Mouse (Mus musculus) neural tube, embryonic 15.5 days (tissue): ENCODE measurements around the gene Galnt2. TPM values are rescaled to one million over a fixed set of nuclear protein-coding genes. Genes with fewer than 3 reads are reported as not detected.

ENCODE experiments used
- ATAC-seq: fragments of 200-750 bp; cut with Nextera tagmentation; 2 replicates; pipeline ENCODE4 v1.8.0; 2017; ENCODE audit warnings: mild to moderate bottlenecking, moderate TSS enrichment, moderate library complexity; ENCODE audit not compliant: low FRiP score
- H3K27ac ChIP-seq: fragments of 300-500 bp; sonication (generic); replicated peaks from 2 replicates; pipeline ENCODE4 v1.5.1; 2015; ENCODE audit warnings: mild to moderate bottlenecking, inconsistent platforms
- H3K27me3 ChIP-seq: fragments of 300-500 bp; sonication (generic); replicated peaks from 2 replicates; pipeline ENCODE4 v1.6.1; 2015; ENCODE audit warnings: inconsistent platforms
- H3K36me3 ChIP-seq: fragments of 300-500 bp; sonication (generic); 2 replicates; pipeline ENCODE4 v1.6.1; 2015; ENCODE audit warnings: inconsistent platforms
- H3K4me1 ChIP-seq: fragments of 300-500 bp; sonication (generic); 2 replicates; pipeline ENCODE4 v1.6.1; 2015; ENCODE audit warnings: inconsistent platforms
- H3K4me2 ChIP-seq: fragments of 300-500 bp; sonication (generic); 2 replicates; pipeline ENCODE4 v1.6.1; 2015; ENCODE audit warnings: inconsistent platforms, mild to moderate bottlenecking, moderate library complexity
- H3K4me3 ChIP-seq: fragments of 300-500 bp; sonication (generic); replicated peaks from 2 replicates; pipeline ENCODE4 v1.5.1; 2015; ENCODE audit warnings: mild to moderate bottlenecking, inconsistent platforms
- H3K9ac ChIP-seq: fragments of 300-500 bp; sonication (generic); replicated peaks from 2 replicates; pipeline ENCODE4 v1.6.1; 2015; ENCODE audit warnings: mild to moderate bottlenecking, inconsistent platforms
- H3K9me3 ChIP-seq: fragments of 300-500 bp; sonication (generic); replicated peaks from 2 replicates; pipeline ENCODE4 v1.6.1; 2016; ENCODE audit warnings: inconsistent platforms
- WGBS: fragments of 180-500 bp; shearing (Covaris S2); methylation state at CpG from one replicate; pipeline ENCODE4 v1.1.7; 2015; ENCODE audit warnings: mixed read lengths; 5-methylcytosine and 5-hydroxymethylcytosine counted together
- polyA plus RNA-seq: library from polyadenylated mRNA; unstranded; fragments of >200 nt; fragmentation: Nextera tagmentation; extraction: Ambion mirVana; gene quantifications from 2 replicates; pipeline ENCODE4 v1.2.1, GENCODE M21; 2015

The Galnt2 gene
- polyA plus RNA-seq, 1 experiment from 2014 or later = 62.7 TPM

DNA sequence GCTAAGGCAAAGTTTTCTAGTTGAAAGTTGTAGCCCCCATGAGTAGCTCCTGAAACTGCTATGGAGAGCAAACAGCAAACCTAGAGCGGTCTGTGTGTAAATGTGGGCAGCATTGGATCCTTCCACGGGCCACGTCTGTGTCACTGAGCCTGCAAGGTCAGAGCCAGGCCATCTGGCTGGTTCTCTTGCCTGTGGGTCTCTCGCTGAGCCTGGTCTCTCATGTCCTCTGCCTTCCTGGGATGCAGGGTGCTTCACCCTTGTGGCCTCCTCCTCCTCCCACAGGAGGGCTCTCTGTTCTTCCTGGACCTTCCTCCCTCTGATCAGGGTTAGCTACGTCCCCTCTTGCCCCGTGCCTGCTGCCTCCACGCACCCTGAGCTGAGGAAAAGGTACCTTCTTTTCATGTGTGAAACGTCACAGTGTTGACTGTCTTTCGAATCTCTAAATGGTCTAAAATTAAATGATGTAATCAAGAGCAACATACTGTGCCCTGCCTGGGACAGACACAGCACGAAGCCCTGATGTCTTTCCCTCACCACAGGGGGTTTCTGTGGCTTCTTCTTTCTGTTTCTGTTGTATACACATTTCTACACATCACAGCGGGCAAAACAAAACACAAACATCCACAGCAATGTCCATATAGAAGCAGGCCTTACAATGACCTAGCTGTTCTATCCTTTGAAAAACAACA, 52.6 kb downstream of the Galnt2 start:
- H3K9ac ChIP-seq = peak overlapping the region; percentile 15
- H3K4me1 ChIP-seq = peaks cover 66% of the 10 kb centered on the region
- no peaks in the 10 kb centered on the region for H3K36me3 ChIP-seq
- ATAC-seq = no peak
- peak overlapping the region; percentile 79 for H3K27ac ChIP-seq
- H3K4me3 ChIP-seq = no peak overlapping the region
- H3K4me2 ChIP-seq = no peak overlapping the region
- H3K9me3 ChIP-seq = no peaks in the 10 kb centered on the region
- H3K27me3 ChIP-seq = no peaks in the 10 kb centered on the region
- WGBS = 14% methylated on average over 11 of the region's 11 CpGs

DNA sequence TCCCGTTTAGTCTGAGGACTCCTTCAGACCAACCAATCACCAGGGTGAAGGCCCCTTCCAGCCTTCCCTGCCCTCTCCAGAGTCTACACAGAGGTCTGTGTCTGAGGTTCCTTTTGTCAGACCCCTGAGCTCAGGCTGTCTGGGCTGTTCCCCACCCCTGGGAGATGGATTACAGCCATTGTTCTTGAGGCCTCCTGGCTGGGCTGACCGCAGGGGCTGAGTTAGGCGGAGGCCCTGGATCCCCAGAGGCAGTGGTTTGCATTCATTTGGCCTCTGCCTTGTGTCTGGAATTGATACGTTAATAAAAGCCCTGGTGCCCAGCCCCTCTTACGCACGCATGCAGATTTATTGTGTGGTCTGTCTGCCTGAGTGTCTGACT, 53.1 kb downstream of the Galnt2 start:
- peak overlapping the region; percentile 79 for H3K27ac ChIP-seq
- no peak overlapping the region for H3K4me3 ChIP-seq
- 7% methylated on average over 6 of the region's 6 CpGs for WGBS
- no peaks in the 10 kb centered on the region for H3K27me3 ChIP-seq
- H3K4me1 ChIP-seq = peaks cover 68% of the 10 kb centered on the region
- H3K9ac ChIP-seq = peak overlapping the region; percentile 15; the same call in 1 of the 2 replicates
- ATAC-seq = peak; percentile 37; the same call in 1 of the 2 replicates
- no peaks in the 10 kb centered on the region for H3K9me3 ChIP-seq
- H3K36me3 ChIP-seq = no peaks in the 10 kb centered on the region
- no peak overlapping the region for H3K4me2 ChIP-seq

DNA sequence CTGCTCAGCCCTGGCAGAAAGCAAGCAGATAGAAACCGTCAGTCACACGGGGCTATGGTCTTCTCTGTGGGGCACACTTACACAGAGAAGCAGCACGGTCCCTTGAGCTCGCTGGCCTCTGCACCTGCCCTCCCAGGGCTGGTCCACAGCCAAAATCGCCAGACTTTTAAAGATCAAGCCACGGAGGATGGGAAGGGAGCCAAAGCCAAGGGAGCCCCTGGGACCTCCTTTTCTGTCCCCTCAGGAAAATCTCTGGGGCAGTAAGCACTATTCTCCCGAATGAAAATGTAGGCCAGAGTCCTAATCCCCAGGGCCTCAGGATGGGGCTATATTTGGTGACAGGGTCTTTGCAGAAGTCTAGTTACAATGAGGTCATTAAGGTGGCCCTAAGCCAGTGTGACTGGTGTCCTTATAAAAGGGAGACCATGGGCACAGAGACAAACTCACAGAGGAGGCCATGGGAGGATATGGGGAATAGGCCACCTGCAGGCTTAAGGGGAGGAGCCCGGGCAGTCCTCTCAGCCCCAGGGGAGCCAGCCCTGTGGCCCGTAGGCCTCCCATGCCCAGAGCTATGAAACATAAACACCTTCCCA, 53.9 kb downstream of the Galnt2 start:
- Histone ChIP-seq H3K4me3 (no peak overlapping the region), H3K4me2 (no peak overlapping the region), H3K9ac (0 out of 2 replicates have a peak overlapping the region, but pooled peaks have one; percentile 7), H3K4me1 (peaks cover 72% of the 10 kb centered on the region), H3K36me3 (no peaks in the 10 kb centered on the region), H3K9me3 (no peaks in the 10 kb centered on the region), H3K27me3 (no peaks in the 10 kb centered on the region), H3K27ac (peak overlapping the region; percentile 79)
- WGBS = 9% methylated on average over 9 of the region's 9 CpGs
- ATAC-seq = peak; percentile 58

DNA sequence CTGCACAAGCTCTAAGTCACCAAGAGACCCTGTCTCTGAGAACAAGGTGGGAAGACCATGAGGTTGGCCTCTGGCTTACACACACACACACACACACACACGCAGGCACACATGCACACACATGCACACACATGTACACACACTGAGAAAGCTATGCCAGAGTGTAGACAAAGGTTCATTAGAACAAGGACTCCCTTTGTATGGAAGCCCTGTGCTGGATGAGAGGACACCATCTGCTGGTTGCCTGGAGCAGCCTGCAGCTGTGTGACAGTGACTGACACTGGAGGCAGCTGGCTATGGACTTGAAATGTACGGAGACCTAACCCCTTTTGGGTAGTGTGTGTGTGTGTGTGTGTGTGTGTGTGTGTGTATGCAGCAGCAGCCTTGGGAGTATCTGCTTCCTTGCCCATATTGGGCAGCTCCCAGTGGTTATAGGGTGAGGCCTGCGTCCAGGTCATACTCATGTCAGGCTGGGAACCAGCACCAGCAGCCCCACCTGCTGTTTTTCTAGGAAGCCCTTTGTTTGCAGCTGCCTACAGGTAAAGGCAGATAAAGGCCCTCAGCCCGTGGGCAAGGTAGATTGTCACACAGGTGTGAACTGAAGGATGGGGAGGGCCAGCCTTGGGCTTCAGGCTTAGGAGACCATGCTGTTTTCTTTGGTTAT, 55.4 kb downstream of the Galnt2 start:
- H3K9me3 ChIP-seq = no peaks in the 10 kb centered on the region
- no peaks in the 10 kb centered on the region for H3K36me3 ChIP-seq
- H3K4me1 ChIP-seq = peaks cover 81% of the 10 kb centered on the region
- no peak for ATAC-seq
- peak overlapping the region; percentile 79 for H3K27ac ChIP-seq
- H3K27me3 ChIP-seq = no peaks in the 10 kb centered on the region
- no peak overlapping the region for H3K9ac ChIP-seq
- 55% methylated on average over 4 of the region's 4 CpGs for WGBS
- no peak overlapping the region for H3K4me3 ChIP-seq
- H3K4me2 ChIP-seq = no peak overlapping the region

DNA sequence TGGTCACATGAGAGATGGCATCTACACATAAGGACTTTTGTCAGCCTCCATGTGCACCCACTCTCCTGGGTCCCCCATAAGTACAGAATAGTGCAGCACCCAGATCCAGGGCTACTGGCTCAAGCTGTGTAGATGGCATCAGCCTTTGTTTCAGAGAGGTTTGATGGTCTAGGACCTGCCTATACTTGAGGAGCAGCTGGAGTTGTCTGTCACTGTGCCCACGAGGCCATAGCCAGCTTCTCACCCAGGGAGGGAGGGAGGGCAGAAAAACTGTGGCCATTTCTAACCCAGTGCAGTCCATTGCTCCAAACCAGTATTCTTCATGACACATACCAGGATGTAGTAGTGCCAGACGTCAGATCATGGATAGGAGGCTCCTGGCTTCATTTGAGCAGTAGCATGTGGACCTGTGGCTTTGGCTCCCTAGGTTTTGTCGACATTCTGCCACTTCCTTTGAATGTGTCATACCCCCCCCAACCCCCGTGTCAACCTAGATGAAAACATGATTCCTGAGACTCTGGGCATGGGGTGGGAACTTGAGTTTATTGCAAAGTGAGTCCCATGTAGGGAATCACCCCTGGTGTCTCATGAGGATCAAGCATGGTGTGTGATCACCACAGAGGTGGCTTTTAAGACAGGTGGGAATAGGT, 57.1 kb downstream of the Galnt2 start:
- H3K27ac ChIP-seq = no peak overlapping the region
- no peak for ATAC-seq
- 83% methylated on average over 4 of the region's 4 CpGs for WGBS

DNA sequence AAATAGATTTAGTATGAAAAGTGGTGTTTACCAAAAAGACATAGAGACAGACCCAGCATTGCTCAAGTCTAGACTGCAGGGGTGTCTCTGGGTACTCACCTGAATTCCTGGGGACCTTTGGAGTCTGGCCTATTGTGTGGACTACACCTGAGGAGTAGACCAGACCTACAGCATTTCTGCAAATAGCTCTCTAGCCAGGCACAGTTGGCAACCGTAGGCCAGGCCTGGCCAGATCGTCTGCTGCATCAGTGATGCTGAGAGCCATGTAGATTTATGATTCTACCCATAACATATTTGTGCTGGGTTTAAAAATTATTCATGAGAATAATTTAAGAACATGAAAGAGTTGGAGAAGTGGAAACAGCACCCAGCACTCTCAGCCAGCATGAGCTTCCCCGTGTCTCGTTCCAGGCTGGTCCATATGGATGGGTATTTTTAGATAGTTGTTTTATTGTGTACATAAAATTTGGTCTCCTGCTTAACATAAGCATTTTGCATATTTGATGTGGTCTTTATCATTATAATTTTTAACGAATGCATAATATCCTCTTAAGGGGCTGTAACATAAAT, 58.4 kb downstream of the Galnt2 start:
- H3K9me3 ChIP-seq = no peaks in the 10 kb centered on the region
- peaks cover 76% of the 10 kb centered on the region for H3K4me1 ChIP-seq
- H3K36me3 ChIP-seq = no peaks in the 10 kb centered on the region
- H3K27me3 ChIP-seq = no peaks in the 10 kb centered on the region
- no peak overlapping the region for H3K9ac ChIP-seq
- WGBS = 64% methylated on average over 5 of the region's 5 CpGs
- no peak overlapping the region for H3K4me3 ChIP-seq
- no peak overlapping the region for H3K27ac ChIP-seq
- ATAC-seq = no peak
- no peak overlapping the region for H3K4me2 ChIP-seq

More for the DNA sequence above, 57.1 kb downstream of the Galnt2 start:
- Histone ChIP-seq H3K27me3 (no peaks in the 10 kb centered on the region), H3K36me3 (no peaks in the 10 kb centered on the region), H3K4me1 (peaks cover 76% of the 10 kb centered on the region), H3K4me2 (no peak overlapping the region), H3K9me3 (no peaks in the 10 kb centered on the region), H3K4me3 (no peak overlapping the region), H3K9ac (no peak overlapping the region)

DNA sequence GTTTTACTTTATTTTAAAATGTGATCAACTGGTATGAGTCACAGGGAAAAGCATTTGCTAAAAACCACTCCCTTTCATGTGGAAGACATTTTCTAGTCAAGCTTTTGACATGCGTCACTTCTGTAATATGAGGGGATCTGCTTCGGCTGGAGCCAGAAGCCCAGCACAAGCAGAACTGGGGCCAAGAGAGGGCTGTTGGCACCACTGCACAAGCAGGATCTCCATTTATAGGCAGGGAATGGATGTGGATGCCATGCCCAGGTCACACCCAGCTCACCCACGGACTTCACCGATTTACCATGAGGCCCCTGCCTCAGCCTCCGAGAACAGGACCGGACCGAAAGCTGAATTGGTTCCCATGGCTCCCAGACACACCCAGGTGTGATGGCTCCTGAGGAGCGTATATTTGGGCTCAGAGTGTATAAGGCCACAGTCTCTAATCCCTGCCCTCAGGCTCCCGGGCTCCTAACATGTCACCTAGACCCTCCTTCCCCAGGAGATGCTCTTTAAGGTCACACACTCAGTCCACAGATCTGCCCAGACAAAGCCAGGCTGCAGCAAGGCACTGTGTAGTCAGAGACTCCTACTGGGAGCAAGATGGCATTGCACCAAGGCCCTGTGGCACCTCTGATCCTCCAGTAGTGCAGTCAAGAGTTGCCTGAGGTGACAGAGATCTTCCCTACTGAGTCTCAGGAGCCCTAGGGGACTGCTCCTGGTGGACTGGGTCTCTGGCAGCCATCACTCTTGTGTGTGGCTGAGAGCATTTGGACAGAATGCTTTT, 59.9 kb downstream of the Galnt2 start:
- no peak overlapping the region for H3K9ac ChIP-seq
- WGBS = 93% methylated on average over 9 of the region's 9 CpGs

DNA sequence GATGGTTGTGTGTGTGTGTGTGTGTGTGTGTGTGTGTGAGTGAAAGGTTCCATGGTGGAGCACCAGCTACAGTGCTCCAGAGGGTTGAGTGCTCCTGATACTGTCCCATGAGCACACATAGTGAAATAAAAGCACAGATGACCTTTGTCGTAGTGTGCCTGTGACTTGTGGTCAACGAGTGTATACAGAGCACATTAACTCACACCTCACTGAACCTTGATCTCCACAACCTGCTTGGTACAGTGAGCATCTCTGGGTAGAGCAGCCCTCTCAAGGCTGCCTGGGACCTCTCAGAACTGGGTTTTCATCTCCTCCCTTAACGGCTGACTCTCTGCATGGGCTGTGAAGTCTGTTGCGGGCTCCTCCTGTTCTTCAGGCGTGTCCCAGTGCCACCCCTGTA, 60.5 kb downstream of the Galnt2 start:
- Histone ChIP-seq H3K27ac (no peak overlapping the region), H3K4me3 (no peak overlapping the region), H3K36me3 (0 out of 2 replicates have a peak, but pooled peaks cover 2% of the 10 kb centered on the region), H3K4me1 (peaks cover 63% of the 10 kb centered on the region), H3K9me3 (no peaks in the 10 kb centered on the region), H3K4me2 (no peak overlapping the region), H3K9ac (no peak overlapping the region), H3K27me3 (no peaks in the 10 kb centered on the region)
- no peak for ATAC-seq
- 84% methylated on average over 5 of the region's 5 CpGs for WGBS

More for the DNA sequence above, 59.9 kb downstream of the Galnt2 start:
- no peak overlapping the region for H3K4me2 ChIP-seq
- no peak overlapping the region for H3K27ac ChIP-seq
- H3K9me3 ChIP-seq = no peaks in the 10 kb centered on the region
- no peak overlapping the region for H3K4me3 ChIP-seq
- H3K4me1 ChIP-seq = peaks cover 69% of the 10 kb centered on the region
- no peak for ATAC-seq
- no peaks in the 10 kb centered on the region for H3K27me3 ChIP-seq
- no peaks in the 10 kb centered on the region for H3K36me3 ChIP-seq

DNA sequence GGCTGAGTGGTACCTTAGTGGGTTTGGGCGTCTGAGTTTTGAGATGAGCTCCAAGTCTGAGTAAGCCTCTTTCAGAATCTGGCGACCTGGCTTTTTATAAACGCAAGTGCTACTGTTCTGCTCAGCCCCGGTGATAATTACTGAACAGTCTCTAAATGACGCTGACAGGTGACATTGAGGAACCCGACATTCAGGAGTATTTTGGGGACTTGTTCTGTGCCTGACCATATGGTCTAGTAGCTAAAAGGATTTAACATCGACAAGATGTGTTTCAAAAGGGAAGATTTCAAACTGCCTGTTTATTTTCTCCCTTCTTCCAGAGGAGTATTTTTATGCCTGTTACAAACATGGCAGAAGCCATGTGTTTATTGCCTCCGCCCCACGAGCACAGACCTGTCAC, 61.8 kb downstream of the Galnt2 start:
- Histone ChIP-seq H3K4me3 (no peak overlapping the region), H3K4me2 (no peak overlapping the region), H3K9me3 (no peaks in the 10 kb centered on the region), H3K36me3 (0 out of 2 replicates have a peak, but pooled peaks cover 3% of the 10 kb centered on the region), H3K27ac (0 out of 2 replicates have a peak overlapping the region, but pooled peaks have one; percentile 51), H3K4me1 (peaks cover 54% of the 10 kb centered on the region), H3K27me3 (no peaks in the 10 kb centered on the region), H3K9ac (no peak overlapping the region)
- WGBS = 73% methylated on average over 9 of the region's 9 CpGs
- no peak for ATAC-seq

DNA sequence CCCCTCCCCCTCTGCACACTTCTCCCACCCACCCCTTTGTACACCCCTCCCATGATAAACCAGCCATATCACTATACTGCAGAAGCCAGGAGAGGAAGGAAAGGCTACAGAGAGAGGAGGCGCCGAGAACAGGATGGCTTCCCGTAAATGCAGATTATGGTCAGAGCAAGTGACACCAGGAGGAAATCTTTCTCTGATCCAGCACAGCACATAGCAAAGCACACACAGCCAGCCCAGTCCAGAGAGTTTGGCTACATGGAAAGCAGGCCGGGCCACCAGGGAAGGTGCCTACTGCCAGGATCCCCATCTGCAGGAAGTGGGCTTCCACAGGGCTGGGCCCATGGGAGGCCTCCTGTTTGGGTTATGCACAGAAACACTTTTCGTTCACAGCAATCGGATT, 63.2 kb downstream of the Galnt2 start:
- ATAC-seq = no peak

More for the DNA sequence above, 63.2 kb downstream of the Galnt2 start:
- Histone ChIP-seq H3K27ac (peak overlapping the region; percentile 33; the same call in 1 of the 2 replicates), H3K9ac (no peak overlapping the region), H3K9me3 (no peaks in the 10 kb centered on the region), H3K4me2 (no peak overlapping the region), H3K27me3 (no peaks in the 10 kb centered on the region), H3K4me3 (no peak overlapping the region), H3K4me1 (peaks cover 48% of the 10 kb centered on the region), H3K36me3 (0 out of 2 replicates have a peak, but pooled peaks cover 3% of the 10 kb centered on the region)
- 40% methylated on average over 6 of the region's 6 CpGs for WGBS
